Mouse (Mus musculus) midbrain, embryonic 14.5 days (tissue): Measurements from ENCODE around the gene Adcy3. TPM values are rescaled to one million over a fixed set of nuclear protein-coding genes. Genes with fewer than 3 reads are reported as not detected.

Source experiments
- ATAC-seq: fragments of 200-750 bp; cut with Nextera tagmentation; 2 replicates; pipeline ENCODE4 v1.8.0; 2017; ENCODE audit warnings: moderate number of reproducible peaks, moderate library complexity; ENCODE audit not compliant: low FRiP score, low TSS enrichment
- DNase-seq: peaks from one replicate; pipeline ENCODE4 v3.0.0-alpha.2; 2015
- H3K27ac ChIP-seq: fragments of 300-500 bp; sonication (generic); replicated peaks from 2 replicates; pipeline ENCODE4 v1.5.1; 2014; ENCODE audit warnings: mild to moderate bottlenecking, low read depth, low read length, moderate library complexity
- H3K27me3 ChIP-seq: fragments of 300-500 bp; sonication (generic); 2 replicates; pipeline ENCODE4 v1.6.1; 2014; ENCODE audit warnings: low read length, control low read depth, mixed read lengths; ENCODE audit not compliant: control insufficient read depth, insufficient read depth
- H3K36me3 ChIP-seq: fragments of 300-500 bp; sonication (generic); 2 replicates; pipeline ENCODE4 v1.6.1; 2014; ENCODE audit warnings: low read length, control low read depth; ENCODE audit not compliant: control insufficient read depth, insufficient read depth
- H3K4me1 ChIP-seq: fragments of 300-500 bp; sonication (generic); 2 replicates; pipeline ENCODE4 v1.6.1; 2014; ENCODE audit warnings: mild to moderate bottlenecking, antibody characterized with exemption, low read length, control low read depth; ENCODE audit not compliant: control insufficient read depth, insufficient read depth
- H3K4me2 ChIP-seq: fragments of 300-500 bp; sonication (generic); 2 replicates; pipeline ENCODE4 v1.6.1; 2014; ENCODE audit warnings: mild to moderate bottlenecking, low read length, moderate library complexity
- H3K4me3 ChIP-seq: fragments of 300-500 bp; sonication (generic); replicated peaks from 2 replicates; pipeline ENCODE4 v1.5.1; 2014; ENCODE audit warnings: low read depth, low read length
- H3K9ac ChIP-seq: fragments of 300-500 bp; sonication (generic); replicated peaks from 2 replicates; pipeline ENCODE4 v1.6.1; 2014; ENCODE audit warnings: mild to moderate bottlenecking, low read length, moderate library complexity
- H3K9me3 ChIP-seq: fragments of 300-500 bp; sonication (generic); 2 replicates; pipeline ENCODE4 v1.6.1; 2016; ENCODE audit warnings: low read length, control low read depth, mixed read lengths; ENCODE audit not compliant: control insufficient read depth
- WGBS: fragments of 180-500 bp; shearing (Covaris S2); extraction: QIAGEN DNeasy Blood & Tissue Kit; methylation state at CpG from one replicate; pipeline ENCODE4 v1.1.7; 2014; 5-methylcytosine and 5-hydroxymethylcytosine counted together
- polyA plus RNA-seq: library from polyadenylated mRNA; unstranded; fragments of >200 nt; fragmentation: Nextera tagmentation; extraction: Ambion mirVana; gene quantifications from 2 replicates; pipeline ENCODE4 v1.2.1, GENCODE M21; 2014

Gene Adcy3
- 9.2 and 9.6 TPM in 2 replicates for polyA plus RNA-seq

DNA sequence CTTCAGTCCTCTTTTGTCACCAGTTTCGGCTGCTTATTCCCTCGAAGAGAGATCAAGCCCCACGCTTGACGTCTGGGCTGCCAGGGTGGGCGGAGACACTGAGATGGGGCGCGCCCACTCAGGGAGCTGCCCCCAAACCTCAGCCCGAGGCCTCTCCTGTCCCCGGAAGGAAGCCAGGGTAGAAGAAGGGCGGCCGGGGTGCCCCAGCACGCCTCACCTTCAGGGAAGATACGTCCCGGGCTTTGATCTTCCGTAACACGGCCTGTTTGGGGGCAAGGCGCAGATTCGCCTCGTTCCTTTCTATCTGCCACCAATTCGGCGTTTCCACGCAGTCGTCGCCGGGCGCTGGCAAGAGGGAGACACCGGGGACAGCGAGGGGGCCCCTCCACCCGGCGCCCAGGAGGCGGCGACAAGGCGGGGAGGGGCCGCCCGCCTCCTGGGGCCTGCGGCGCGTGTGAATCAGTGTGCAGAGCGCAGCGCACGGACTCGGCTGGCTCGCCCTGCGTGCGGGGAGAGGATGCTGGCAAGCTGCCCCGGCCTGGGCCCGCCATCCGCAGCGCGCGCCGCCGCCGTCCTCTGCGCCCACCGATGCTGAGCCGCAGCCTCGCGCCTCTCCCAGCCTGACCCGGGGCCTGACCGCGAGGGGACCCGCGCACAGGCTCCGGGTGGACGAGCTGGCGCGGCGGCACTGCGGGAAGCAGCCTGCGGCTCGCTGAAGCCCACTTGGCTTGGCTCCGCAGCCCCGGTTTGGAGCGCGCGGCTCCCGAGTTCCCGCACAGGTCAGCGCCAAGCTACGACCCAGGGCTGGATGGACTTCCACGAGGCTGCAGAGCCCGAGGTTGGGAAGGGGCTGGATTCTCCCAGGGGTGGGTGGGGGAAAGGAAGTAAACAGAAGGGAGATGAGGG is at the start of gene Adcy3:
Gene Adcy3 (plus strand): TSS at position 163 of the 906 bp plus-strand sequence.
- Histone ChIP-seq H3K4me2 (peak within 1 kb of the TSS; percentile 86), H3K4me3 (peak within 1 kb of the TSS; percentile 52), H3K4me1 (peaks cover 18% of the 10 kb centered on the region), H3K36me3 (no peaks in the 10 kb centered on the region), H3K27me3 (no peaks in the 10 kb centered on the region), H3K9me3 (no peaks in the 10 kb centered on the region), H3K27ac (peak within 1 kb of the TSS; percentile 71), H3K9ac (peak within 1 kb of the TSS; percentile 75)
- under 1% methylated on average over 81 of the region's 83 CpGs for WGBS
- peak; percentile 82 for ATAC-seq
- peak; percentile 84 for DNase-seq

DNA sequence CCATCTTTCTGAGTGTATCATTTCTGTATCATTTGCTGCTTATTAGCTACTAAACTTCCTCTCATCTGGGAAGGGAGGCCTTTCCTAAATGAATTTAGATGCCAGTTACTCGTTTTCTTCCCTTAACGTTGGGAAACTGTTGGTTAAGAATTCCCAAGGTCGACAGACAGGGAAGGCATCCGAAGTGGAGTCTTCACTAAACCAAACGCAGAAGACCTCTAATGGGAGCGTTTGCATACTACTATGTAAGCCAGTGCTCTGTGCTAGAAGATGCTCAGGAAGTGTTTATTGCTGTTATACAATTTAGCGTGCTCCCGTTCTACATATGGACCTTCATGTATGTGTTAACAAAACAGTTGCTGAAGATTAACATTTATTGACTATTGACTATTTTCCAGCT is 49.5 kb upstream of the Adcy3 start:
- Histone ChIP-seq H3K4me2 (peak overlapping the region; percentile 71), H3K4me3 (no peak overlapping the region), H3K27me3 (no peaks in the 10 kb centered on the region), H3K27ac (no peak overlapping the region), H3K9me3 (no peaks in the 10 kb centered on the region), H3K4me1 (peaks cover 11% of the 10 kb centered on the region; the same call in 1 of the 2 replicates), H3K9ac (no peak overlapping the region), H3K36me3 (peaks cover 25% of the 10 kb centered on the region)
- DNase-seq (no peak), ATAC-seq (no peak)
- WGBS = 71% methylated on average over 8 of the region's 8 CpGs

DNA sequence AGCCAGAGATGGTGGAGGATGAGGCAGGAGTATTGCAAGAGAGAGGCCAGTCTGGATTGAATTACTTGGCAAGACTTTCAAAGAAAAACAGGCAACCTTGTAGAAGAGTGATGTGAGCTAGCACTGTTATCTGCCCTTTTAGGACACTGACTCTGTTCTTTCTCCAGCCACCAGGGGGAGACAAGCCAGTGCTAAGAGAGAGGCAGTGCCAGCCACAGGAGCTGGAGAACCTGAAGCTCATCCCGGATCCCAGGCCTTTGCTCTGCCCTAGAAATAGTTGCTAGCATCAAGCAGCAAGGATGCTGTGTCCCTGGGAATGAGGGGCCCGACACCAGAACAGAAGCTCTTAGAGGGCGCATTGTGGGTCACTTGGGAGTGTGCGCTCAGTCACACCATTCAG is 25.5 kb upstream of the Adcy3 start:
- Histone ChIP-seq H3K4me2 (no peak overlapping the region), H3K9me3 (no peaks in the 10 kb centered on the region), H3K4me3 (no peak overlapping the region), H3K4me1 (no peaks in the 10 kb centered on the region), H3K9ac (no peak overlapping the region), H3K36me3 (peaks cover 52% of the 10 kb centered on the region), H3K27me3 (no peaks in the 10 kb centered on the region), H3K27ac (no peak overlapping the region)
- DNase-seq = peak; percentile 91
- 76% methylated on average over 4 of the region's 4 CpGs for WGBS
- peak; percentile 48; the same call in 1 of the 2 replicates for ATAC-seq

DNA sequence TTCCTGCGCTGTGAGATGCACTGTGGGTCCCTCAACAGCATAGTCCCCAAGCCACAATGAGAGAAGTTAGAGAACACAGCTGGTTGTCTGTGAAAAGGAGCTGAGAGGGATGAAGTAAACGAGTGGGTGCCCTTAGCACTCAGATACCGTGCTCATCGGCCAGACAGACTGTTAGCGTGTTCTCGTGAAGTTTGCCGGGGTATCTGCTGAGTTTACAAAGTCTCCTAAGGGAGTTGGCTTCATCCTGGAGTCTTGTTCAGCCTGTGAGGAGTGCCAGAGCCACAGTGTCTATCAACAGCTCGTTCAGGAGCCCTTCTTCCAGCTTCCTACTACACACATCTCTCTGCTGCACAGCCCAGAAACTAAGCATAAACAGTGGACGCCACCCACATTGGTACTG is 16.8 kb upstream of the Adcy3 start:
- Histone ChIP-seq H3K4me3 (no peak overlapping the region), H3K9me3 (no peaks in the 10 kb centered on the region), H3K4me1 (no peaks in the 10 kb centered on the region), H3K27me3 (no peaks in the 10 kb centered on the region), H3K4me2 (no peak overlapping the region), H3K36me3 (0 out of 2 replicates have a peak, but pooled peaks cover 7% of the 10 kb centered on the region), H3K9ac (no peak overlapping the region), H3K27ac (no peak overlapping the region)
- ATAC-seq (no peak), DNase-seq (no peak)
- 89% methylated on average over 9 of the region's 9 CpGs for WGBS

DNA sequence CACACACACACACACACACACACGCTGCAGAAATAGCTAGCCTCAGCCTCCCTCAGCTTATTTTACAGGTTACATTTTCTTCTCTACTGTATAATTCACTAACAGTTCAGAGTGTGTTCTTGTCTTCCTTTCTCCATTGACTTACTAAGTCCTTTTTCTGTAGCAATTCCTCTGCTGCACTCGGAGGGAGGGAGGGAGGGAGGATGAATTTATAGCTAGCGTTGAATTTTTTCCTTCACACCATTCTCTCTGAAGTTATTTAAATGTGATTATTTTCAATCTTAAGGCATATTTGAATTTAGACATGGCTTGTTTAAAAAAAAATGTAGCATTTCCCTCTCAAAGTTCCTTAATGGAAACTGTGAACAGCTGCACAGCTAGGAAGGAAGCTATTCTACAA is 15.8 kb upstream of the Adcy3 start:
- Histone ChIP-seq H3K27ac (no peak overlapping the region), H3K27me3 (no peaks in the 10 kb centered on the region), H3K4me3 (no peak overlapping the region), H3K9ac (no peak overlapping the region), H3K9me3 (no peaks in the 10 kb centered on the region), H3K4me1 (no peaks in the 10 kb centered on the region), H3K36me3 (0 out of 2 replicates have a peak, but pooled peaks cover 7% of the 10 kb centered on the region), H3K4me2 (no peak overlapping the region)
- WGBS = 91% methylated on average over 3 of the region's 3 CpGs
- DNase-seq = no peak
- ATAC-seq = no peak

DNA sequence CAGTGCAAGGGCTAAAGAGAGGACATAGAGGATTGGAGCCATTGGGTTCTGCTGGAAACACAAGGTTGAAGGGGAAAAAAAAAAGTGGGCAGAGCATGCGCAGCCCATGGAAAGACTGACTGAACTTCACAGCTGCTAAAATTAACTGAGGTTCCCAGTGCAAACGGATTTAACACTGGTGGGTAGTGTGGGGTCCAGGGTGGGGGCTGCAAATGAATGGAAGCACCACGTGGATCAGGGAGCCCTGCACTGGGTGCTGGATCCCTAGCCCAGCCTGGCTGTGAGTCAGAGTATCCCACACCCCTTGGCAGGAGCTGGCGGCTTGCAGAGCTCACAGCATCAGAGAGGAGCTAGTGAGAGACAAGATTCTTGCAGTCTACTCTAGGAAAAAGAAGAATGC is 15.3 kb upstream of the Adcy3 start:
- H3K9ac ChIP-seq = no peak overlapping the region
- 76% methylated on average over 4 of the region's 4 CpGs for WGBS
- H3K4me1 ChIP-seq = no peaks in the 10 kb centered on the region
- no peak overlapping the region for H3K4me2 ChIP-seq
- H3K27ac ChIP-seq = no peak overlapping the region
- no peaks in the 10 kb centered on the region for H3K9me3 ChIP-seq
- no peak for ATAC-seq
- H3K4me3 ChIP-seq = no peak overlapping the region
- H3K27me3 ChIP-seq = no peaks in the 10 kb centered on the region
- DNase-seq = no peak
- 0 out of 2 replicates have a peak, but pooled peaks cover 7% of the 10 kb centered on the region for H3K36me3 ChIP-seq

DNA sequence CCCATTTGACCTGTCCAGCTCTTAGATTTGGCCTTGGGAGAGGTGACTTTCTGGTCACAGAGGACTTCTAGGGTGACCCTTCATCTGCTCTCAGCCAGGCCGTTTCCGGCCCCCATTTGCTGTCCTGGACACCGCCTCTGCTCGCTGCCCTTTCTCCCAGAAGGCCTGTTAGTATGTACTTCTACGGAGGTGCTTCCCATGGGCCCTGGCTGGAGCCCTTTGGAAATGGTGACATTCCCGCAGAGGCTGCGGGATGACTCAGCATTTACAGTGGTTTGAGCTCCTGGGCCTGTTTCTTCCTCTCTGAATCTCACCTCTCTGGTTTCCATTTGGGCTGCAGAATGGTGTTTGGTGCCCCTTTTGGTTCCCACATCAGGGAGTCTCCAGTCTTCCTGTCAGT is 5.6 kb upstream of the Adcy3 start:
- Histone ChIP-seq H3K27me3 (no peaks in the 10 kb centered on the region), H3K4me3 (no peak overlapping the region), H3K9ac (no peak overlapping the region), H3K9me3 (no peaks in the 10 kb centered on the region), H3K27ac (no peak overlapping the region), H3K4me1 (no peaks in the 10 kb centered on the region), H3K36me3 (no peaks in the 10 kb centered on the region), H3K4me2 (no peak overlapping the region)
- WGBS = 80% methylated on average over 7 of the region's 7 CpGs
- ATAC-seq (no peak), DNase-seq (no peak)

DNA sequence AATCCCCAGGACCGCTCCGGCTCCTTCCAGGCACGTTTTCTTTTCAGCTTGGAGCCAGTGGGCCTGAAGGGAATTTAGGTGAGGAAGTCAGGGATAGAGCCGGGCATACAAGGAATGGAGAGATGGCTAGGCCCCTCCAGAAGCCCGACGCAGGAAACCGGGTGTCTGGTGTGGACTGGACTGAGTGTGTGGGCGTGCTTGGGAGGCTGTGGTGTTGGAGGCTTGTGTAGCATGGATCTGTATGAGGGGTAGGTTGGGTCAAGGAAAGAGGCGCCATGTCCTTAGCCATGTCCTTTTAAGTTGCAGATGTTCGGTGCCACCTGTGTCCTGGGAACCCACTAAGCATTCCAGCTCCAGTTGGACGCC is 927 bp downstream of the Adcy3 start:
- DNase-seq (no peak), ATAC-seq (peak; percentile 24; the same call in 1 of the 2 replicates)
- H3K9ac ChIP-seq = peak overlapping the region; percentile 75
- no peaks in the 10 kb centered on the region for H3K9me3 ChIP-seq
- peak overlapping the region; percentile 71 for H3K27ac ChIP-seq
- H3K27me3 ChIP-seq = no peaks in the 10 kb centered on the region
- H3K4me2 ChIP-seq = peak overlapping the region; percentile 86
- WGBS = 35% methylated on average over 11 of the region's 11 CpGs
- H3K4me1 ChIP-seq = peaks cover 18% of the 10 kb centered on the region
- peak overlapping the region; percentile 52 for H3K4me3 ChIP-seq
- no peaks in the 10 kb centered on the region for H3K36me3 ChIP-seq

DNA sequence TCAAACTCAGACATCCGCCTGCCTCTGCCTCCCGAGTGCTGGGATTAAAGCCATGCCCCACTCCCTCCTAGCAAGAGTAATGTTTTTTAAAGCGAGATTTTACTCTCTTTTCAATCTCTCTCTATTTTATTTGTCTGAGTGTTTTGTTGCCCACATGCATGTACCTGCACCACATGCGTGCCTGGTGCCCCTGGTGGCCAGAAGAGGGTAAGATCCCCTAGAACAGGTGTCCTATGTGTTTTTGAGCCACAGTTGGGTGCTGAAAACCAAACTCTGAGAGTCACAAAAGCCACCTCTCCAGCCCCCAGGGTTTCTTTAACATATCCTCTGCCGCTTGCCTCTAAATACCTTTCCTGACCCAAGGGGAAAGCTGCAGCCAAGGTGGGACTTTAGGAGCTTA is 10.3 kb downstream of the Adcy3 start:
- DNase-seq (no peak), ATAC-seq (no peak)
- H3K4me3 ChIP-seq = no peak overlapping the region
- no peak overlapping the region for H3K4me2 ChIP-seq
- no peaks in the 10 kb centered on the region for H3K9me3 ChIP-seq
- no peaks in the 10 kb centered on the region for H3K4me1 ChIP-seq
- no peak overlapping the region for H3K9ac ChIP-seq
- H3K27me3 ChIP-seq = no peaks in the 10 kb centered on the region
- H3K27ac ChIP-seq = no peak overlapping the region
- no peaks in the 10 kb centered on the region for H3K36me3 ChIP-seq
- 86% methylated on average over 5 of the region's 5 CpGs for WGBS
